Mouse (Mus musculus): ENCODE results near the gene Alk. TPM values are rescaled to one million over a fixed set of nuclear protein-coding genes. Genes with fewer than 3 reads are reported as not detected.

Gene Alk
- polyA plus RNA-seq, 1 experiment from 2014 or later: 0.11 TPM

- no peaks in the 10 kb centered on the region for H3K36me3 ChIP-seq (ENCODE audit: control insufficient read depth, insufficient read depth, low read length)
- H3K27ac ChIP-seq (ENCODE audit: low read depth, low read length): no peak overlapping the region
- no peak overlapping the region for H3K9ac ChIP-seq (ENCODE audit: low read depth, low read length)
- 86% methylated on average over 3 of the region's 3 CpGs for WGBS
- H3K4me3 ChIP-seq (ENCODE audit: low read length): no peak overlapping the region
- no peak overlapping the region for H3K4me2 ChIP-seq (replicated peaks; ENCODE audit: low read depth, low read length)
- no peaks in the 10 kb centered on the region for H3K9me3 ChIP-seq (ENCODE audit: control insufficient read depth, low read length)
- no peaks in the 10 kb centered on the region for H3K4me1 ChIP-seq (ENCODE audit: control insufficient read depth, insufficient read depth, low read length)
- H3K27me3 ChIP-seq (ENCODE audit: control insufficient read depth, insufficient read depth, low read length): no peaks in the 10 kb centered on the region
- no peak for ATAC-seq (ENCODE audit: low FRiP score, low TSS enrichment)
Observed at GRCm38 (mm10) chr17:72401861-72402260, 202.6 kb downstream of the Alk start.

- ATAC-seq (ENCODE audit: low FRiP score, low TSS enrichment): no peak
Observed at GRCm38 (mm10) chr17:72401349-72401748, 203.1 kb downstream of the Alk start.

GRCm38 (mm10) chr17:72399331-72400059, 204.9 kb downstream of the Alk start:
- no peak for ATAC-seq (ENCODE audit: low FRiP score, low TSS enrichment)

More at GRCm38 (mm10) chr17:72401349-72401748, 203.1 kb downstream of the Alk start:
- Histone ChIP-seq H3K4me2 (replicated peaks; ENCODE audit: low read depth, low read length) (no peak overlapping the region), H3K27ac (ENCODE audit: low read depth, low read length) (no peak overlapping the region), H3K9me3 (ENCODE audit: control insufficient read depth, low read length) (no peaks in the 10 kb centered on the region), H3K4me3 (ENCODE audit: low read length) (no peak overlapping the region), H3K36me3 (ENCODE audit: control insufficient read depth, insufficient read depth, low read length) (no peaks in the 10 kb centered on the region), H3K27me3 (ENCODE audit: control insufficient read depth, insufficient read depth, low read length) (no peaks in the 10 kb centered on the region), H3K4me1 (ENCODE audit: control insufficient read depth, insufficient read depth, low read length) (no peaks in the 10 kb centered on the region), H3K9ac (ENCODE audit: low read depth, low read length) (no peak overlapping the region)
- 90% methylated on average over 2 of the region's 2 CpGs for WGBS

GRCm38 (mm10) chr17:72395956-72396355, 208.5 kb downstream of the Alk start:
- no peak overlapping the region for H3K4me3 ChIP-seq (ENCODE audit: low read length)
- WGBS: 25% methylated on average over 8 of the region's 8 CpGs

More at GRCm38 (mm10) chr17:72399331-72400059, 204.9 kb downstream of the Alk start:
- Histone ChIP-seq H3K9me3 (ENCODE audit: control insufficient read depth, low read length) (no peaks in the 10 kb centered on the region), H3K4me1 (ENCODE audit: control insufficient read depth, insufficient read depth, low read length) (no peaks in the 10 kb centered on the region), H3K4me3 (ENCODE audit: low read length) (no peak overlapping the region), H3K4me2 (replicated peaks; ENCODE audit: low read depth, low read length) (no peak overlapping the region), H3K27ac (ENCODE audit: low read depth, low read length) (no peak overlapping the region), H3K36me3 (ENCODE audit: control insufficient read depth, insufficient read depth, low read length) (no peaks in the 10 kb centered on the region), H3K27me3 (ENCODE audit: control insufficient read depth, insufficient read depth, low read length) (no peaks in the 10 kb centered on the region), H3K9ac (ENCODE audit: low read depth, low read length) (no peak overlapping the region)
- 55% methylated on average over 3 of the region's 3 CpGs for WGBS

GRCm38 (mm10) chr17:72368991-72369390, 235.4 kb downstream of the Alk start:
- Histone ChIP-seq H3K9me3 (ENCODE audit: control insufficient read depth, low read length) (no peaks in the 10 kb centered on the region), H3K4me1 (ENCODE audit: control insufficient read depth, insufficient read depth, low read length) (no peaks in the 10 kb centered on the region), H3K4me3 (ENCODE audit: low read length) (no peak overlapping the region), H3K27me3 (ENCODE audit: control insufficient read depth, insufficient read depth, low read length) (no peaks in the 10 kb centered on the region), H3K36me3 (ENCODE audit: control insufficient read depth, insufficient read depth, low read length) (no peaks in the 10 kb centered on the region), H3K9ac (ENCODE audit: low read depth, low read length) (no peak overlapping the region), H3K4me2 (replicated peaks; ENCODE audit: low read depth, low read length) (no peak overlapping the region), H3K27ac (ENCODE audit: low read depth, low read length) (no peak overlapping the region)
- no peak for ATAC-seq (ENCODE audit: low FRiP score, low TSS enrichment)
- 85% methylated on average over 4 of the region's 4 CpGs for WGBS

More at GRCm38 (mm10) chr17:72395956-72396355, 208.5 kb downstream of the Alk start:
- ATAC-seq (ENCODE audit: low FRiP score, low TSS enrichment): no peak
- no peak overlapping the region for H3K4me2 ChIP-seq (replicated peaks; ENCODE audit: low read depth, low read length)
- H3K9me3 ChIP-seq (ENCODE audit: control insufficient read depth, low read length): no peaks in the 10 kb centered on the region
- no peaks in the 10 kb centered on the region for H3K36me3 ChIP-seq (ENCODE audit: control insufficient read depth, insufficient read depth, low read length)
- H3K27ac ChIP-seq (ENCODE audit: low read depth, low read length): no peak overlapping the region
- H3K9ac ChIP-seq (ENCODE audit: low read depth, low read length): no peak overlapping the region
- no peaks in the 10 kb centered on the region for H3K4me1 ChIP-seq (ENCODE audit: control insufficient read depth, insufficient read depth, low read length)
- H3K27me3 ChIP-seq (ENCODE audit: control insufficient read depth, insufficient read depth, low read length): no peaks in the 10 kb centered on the region

- no peak overlapping the region for H3K9ac ChIP-seq (ENCODE audit: low read depth, low read length)
- H3K4me2 ChIP-seq (replicated peaks; ENCODE audit: low read depth, low read length): no peak overlapping the region
- H3K36me3 ChIP-seq (ENCODE audit: control insufficient read depth, insufficient read depth, low read length): no peaks in the 10 kb centered on the region
- H3K27ac ChIP-seq (ENCODE audit: low read depth, low read length): no peak overlapping the region
- H3K4me3 ChIP-seq (ENCODE audit: low read length): no peak overlapping the region
- ATAC-seq (ENCODE audit: low FRiP score, low TSS enrichment): no peak
- H3K4me1 ChIP-seq (ENCODE audit: control insufficient read depth, insufficient read depth, low read length): no peaks in the 10 kb centered on the region
- H3K9me3 ChIP-seq (ENCODE audit: control insufficient read depth, low read length): no peaks in the 10 kb centered on the region
- no peaks in the 10 kb centered on the region for H3K27me3 ChIP-seq (ENCODE audit: control insufficient read depth, insufficient read depth, low read length)
- 92% methylated on average over 10 of the region's 10 CpGs for WGBS
Observed at GRCm38 (mm10) chr17:72362811-72363496, 241.5 kb downstream of the Alk start.

- Histone ChIP-seq H3K36me3 (ENCODE audit: control insufficient read depth, insufficient read depth, low read length) (no peaks in the 10 kb centered on the region), H3K4me2 (replicated peaks; ENCODE audit: low read depth, low read length) (no peak overlapping the region), H3K27ac (ENCODE audit: low read depth, low read length) (no peak overlapping the region), H3K4me1 (ENCODE audit: control insufficient read depth, insufficient read depth, low read length) (no peaks in the 10 kb centered on the region), H3K4me3 (ENCODE audit: low read length) (no peak overlapping the region), H3K9me3 (ENCODE audit: control insufficient read depth, low read length) (no peaks in the 10 kb centered on the region), H3K9ac (ENCODE audit: low read depth, low read length) (no peak overlapping the region), H3K27me3 (ENCODE audit: control insufficient read depth, insufficient read depth, low read length) (no peaks in the 10 kb centered on the region)
- no peak for ATAC-seq (ENCODE audit: low FRiP score, low TSS enrichment)
- WGBS: 79% methylated on average over 4 of the region's 4 CpGs
Observed at GRCm38 (mm10) chr17:72361961-72362360, 242.5 kb downstream of the Alk start.

- H3K4me2 ChIP-seq (replicated peaks; ENCODE audit: low read depth, low read length): no peak overlapping the region
- no peaks in the 10 kb centered on the region for H3K27me3 ChIP-seq (ENCODE audit: control insufficient read depth, insufficient read depth, low read length)
- no peaks in the 10 kb centered on the region for H3K36me3 ChIP-seq (ENCODE audit: control insufficient read depth, insufficient read depth, low read length)
- H3K9ac ChIP-seq (ENCODE audit: low read depth, low read length): no peak overlapping the region
- no peaks in the 10 kb centered on the region for H3K9me3 ChIP-seq (ENCODE audit: control insufficient read depth, low read length)
- peak; percentile 73; the same call in 1 of the 2 replicates for ATAC-seq (ENCODE audit: low FRiP score, low TSS enrichment)
- 57% methylated on average over 5 of the region's 5 CpGs for WGBS
- no peak overlapping the region for H3K27ac ChIP-seq (ENCODE audit: low read depth, low read length)
- no peak overlapping the region for H3K4me3 ChIP-seq (ENCODE audit: low read length)
- H3K4me1 ChIP-seq (ENCODE audit: control insufficient read depth, insufficient read depth, low read length): no peaks in the 10 kb centered on the region
Observed at GRCm38 (mm10) chr17:72356759-72357302, 247.6 kb downstream of the Alk start.

GRCm38 (mm10) chr17:72339437-72339836, 265.0 kb downstream of the Alk start:
- Histone ChIP-seq H3K4me2 (replicated peaks; ENCODE audit: low read depth, low read length) (no peak overlapping the region), H3K9me3 (ENCODE audit: control insufficient read depth, low read length) (no peaks in the 10 kb centered on the region), H3K27ac (ENCODE audit: low read depth, low read length) (no peak overlapping the region), H3K27me3 (ENCODE audit: control insufficient read depth, insufficient read depth, low read length) (no peaks in the 10 kb centered on the region), H3K4me1 (ENCODE audit: control insufficient read depth, insufficient read depth, low read length) (no peaks in the 10 kb centered on the region), H3K4me3 (ENCODE audit: low read length) (no peak overlapping the region), H3K36me3 (ENCODE audit: control insufficient read depth, insufficient read depth, low read length) (no peaks in the 10 kb centered on the region), H3K9ac (ENCODE audit: low read depth, low read length) (no peak overlapping the region)
- ATAC-seq (ENCODE audit: low FRiP score, low TSS enrichment): no peak
- 95% methylated on average over 4 of the region's 4 CpGs for WGBS
